Mouse (Mus musculus) CH12.LX (cell line): Measurements from ENCODE around the gene Sf3b2. TPM values are rescaled to one million over a fixed set of nuclear protein-coding genes. Genes with fewer than 3 reads are reported as not detected.

ENCODE experiments used
- DNase-seq: peaks from one replicate; pipeline ENCODE4 v3.0.0-alpha.2; 2013; ENCODE audit errors: extremely low read depth
- H3K27ac ChIP-seq: 2 replicates; pipeline ENCODE4 v1.5.1; 2012; ENCODE audit warnings: low read depth, mild to moderate bottlenecking, control low read depth, moderate library complexity; ENCODE audit not compliant: insufficient read depth
- H3K27me3 ChIP-seq: replicated peaks from 2 replicates; pipeline ENCODE3; 2012; ENCODE audit warnings: inconsistent platforms
- H3K36me3 ChIP-seq, 2 experiments: replicated peaks in 1 of 2; 2 replicates each; pipeline versions ENCODE3 to v1.6.1; 2012; ENCODE audit warnings: inconsistent platforms in 1 of 2, low read length in 1 of 2, mild to moderate bottlenecking in 1 of 2, mixed read lengths in 1 of 2, moderate library complexity in 1 of 2; ENCODE audit not compliant: control insufficient read depth in 1 of 2, insufficient read depth in 1 of 2
- H3K4me1 ChIP-seq, 2 experiments: 2 replicates each; pipeline ENCODE4 v1.6.1; 2012; ENCODE audit warnings: inconsistent platforms in 1 of 2, moderate library complexity in 1 of 2; ENCODE audit not compliant: insufficient read depth in 2 of 2, control insufficient read depth in 1 of 2
- H3K4me2 ChIP-seq: 2 replicates; pipeline ENCODE4 v1.6.1; 2012; ENCODE audit warnings: low read depth, mild to moderate bottlenecking, control low read depth; ENCODE audit not compliant: poor library complexity, insufficient read depth, severe bottlenecking
- H3K4me3 ChIP-seq, 3 experiments: fragments of 150-350 bp in 1 of 3; sonication (generic) in 1 of 3; replicated peaks in 1 of 3; 2 replicates each; pipeline versions ENCODE3 to v1.5.1; 2011 to 2012; ENCODE audit warnings: low read depth in 2 of 3, low read length in 2 of 3, mild to moderate bottlenecking in 2 of 3, moderate library complexity in 2 of 3, control low read depth in 1 of 3, improper control_type of control experiment in 1 of 3, inconsistent platforms in 1 of 3, mixed read lengths in 1 of 3; ENCODE audit not compliant: poor library complexity in 1 of 3
- H3K79me2 ChIP-seq: replicated peaks from 2 replicates; pipeline ENCODE4 v1.6.1; 2012; ENCODE audit warnings: mild to moderate bottlenecking, moderate library complexity; ENCODE audit not compliant: control insufficient read depth, poor library complexity, insufficient read depth, severe bottlenecking; ENCODE audit errors: extremely low read depth
- H3K9ac ChIP-seq: 2 replicates; pipeline ENCODE4 v1.6.1; 2012; ENCODE audit warnings: low read depth, mild to moderate bottlenecking, control low read depth, moderate library complexity; ENCODE audit not compliant: insufficient read depth
- H3K9me3 ChIP-seq: replicated peaks from 2 replicates; pipeline ENCODE3; 2012; ENCODE audit warnings: low read length, inconsistent platforms, mixed read lengths
- BHLHE40 ChIP-seq: IDR thresholded peaks from 2 replicates; pipeline ENCODE4 v1.6.1; 2011; ENCODE audit warnings: mild to moderate bottlenecking, low read depth, low read length, improper control_type of control experiment
- CHD1 ChIP-seq: IDR thresholded peaks from 2 replicates; pipeline ENCODE4 v1.6.1; 2012; ENCODE audit warnings: low read depth, low read length, improper control_type of control experiment, inconsistent platforms
- CHD2 ChIP-seq: IDR thresholded peaks from 2 replicates; pipeline ENCODE4 v1.6.1; 2011; ENCODE audit warnings: low read length, improper control_type of control experiment
- CTCF ChIP-seq, 2 experiments: IDR thresholded peaks in 1 of 2; conservative IDR thresholded peaks in 1 of 2; 2 replicates each; pipeline ENCODE4 v1.5.1; 2011 to 2012; ENCODE audit warnings: low read depth in 2 of 2, low read length in 2 of 2, improper control_type of control experiment in 1 of 2, inconsistent platforms in 1 of 2, mild to moderate bottlenecking in 1 of 2, moderate library complexity in 1 of 2
- EP300 ChIP-seq: IDR thresholded peaks from 2 replicates; pipeline ENCODE4 v1.6.1; 2011; ENCODE audit warnings: low read length, improper control_type of control experiment
- GABPA ChIP-seq: IDR thresholded peaks from 2 replicates; pipeline ENCODE4 v1.6.1; 2012; ENCODE audit warnings: low read depth, low read length, improper control_type of control experiment, inconsistent platforms; ENCODE audit not compliant: insufficient replicate concordance
- IRF4 ChIP-seq: IDR thresholded peaks from 2 replicates; pipeline ENCODE4 v1.6.1; 2014; ENCODE audit warnings: low read depth, mild to moderate bottlenecking, inconsistent platforms, low read length, improper control_type of control experiment
- JUND ChIP-seq: conservative IDR thresholded peaks from 2 replicates; pipeline ENCODE4 v1.6.1; 2011; ENCODE audit warnings: low read depth, low read length, improper control_type of control experiment
- KAT2A ChIP-seq: IDR thresholded peaks from 2 replicates; pipeline ENCODE4 v1.6.1; 2012; ENCODE audit warnings: low read length, improper control_type of control experiment, inconsistent platforms; ENCODE audit not compliant: insufficient replicate concordance
- MAFK ChIP-seq: IDR thresholded peaks from 2 replicates; pipeline ENCODE4 v1.6.1; 2011; ENCODE audit warnings: low read length, improper control_type of control experiment; ENCODE audit not compliant: insufficient replicate concordance
- MAZ ChIP-seq: IDR thresholded peaks from 2 replicates; pipeline ENCODE4 v1.6.1; 2012; ENCODE audit warnings: low read depth, mild to moderate bottlenecking, inconsistent platforms, low read length, improper control_type of control experiment, moderate library complexity
- POLR2AphosphoS2 ChIP-seq: IDR thresholded peaks from 2 replicates; pipeline ENCODE4 v1.6.1; 2011; ENCODE audit warnings: low read depth, low read length, improper control_type of control experiment
- TCF12 ChIP-seq: IDR thresholded peaks from 2 replicates; pipeline ENCODE4 v1.6.1; 2014; ENCODE audit warnings: low read depth, mild to moderate bottlenecking, inconsistent platforms, low read length, improper control_type of control experiment
- dilution Hi-C: fragments of 300-500 bp; cut with MboI; formaldehyde crosslinking; loops from 2 replicates; pipeline ENCODE4 v1.14.3; 2020; ENCODE audit warnings: low sequenced_read_pairs; ENCODE audit not compliant: extremely low pct_unique_long_range_greater_than_20kb, extremely low pct_ligation_motif_present
- in situ Hi-C: fragments of 300-500 bp; cut with MboI; formaldehyde crosslinking; loops from 3 replicates; pipeline ENCODE4 v1.14.3; 2019; ENCODE audit warnings: low sequenced_read_pairs, low pct_ligation_motif_present, low pct_unique_long_range_greater_than_20kb, mixed read lengths
- polyA plus RNA-seq: library from polyadenylated mRNA; unstranded; fragments of >175 nt; gene quantifications from 2 replicates; pipeline ENCODE4 v1.2.1, GENCODE M21; 2012; ENCODE audit warnings: low read depth; ENCODE audit not compliant: insufficient read length
- total RNA-seq, 2 experiments: library from RNA; depleted of rRNA; stranded (reverse); fragments of 300-350 nt in 1 of 2; fragments of >200 nt in 1 of 2; gene quantifications; 2 replicates each; pipeline ENCODE4 v1.2.3; 2012 to 2014

Sf3b2 gene
- total and polyA plus RNA-seq, 3 experiments: 161 to 238 (median 191) TPM

- Histone ChIP-seq H3K4me2 (peak overlapping the region; percentile 64), H3K79me2 (peaks cover 41% of the 10 kb centered on the region), H3K4me1 (peaks cover 9 to 67% of the 10 kb centered on the region in 2 experiments; a peak in 3 of 4 replicates), H3K27ac (no peak overlapping the region), H3K4me3 (peak overlapping the region in 2 of 3 experiments; percentile 67 to 94), H3K9me3 (no peaks in the 10 kb centered on the region), H3K27me3 (no peaks in the 10 kb centered on the region), H3K9ac (peak overlapping the region; percentile 78), H3K36me3 (peaks cover 21 to 36% of the 10 kb centered on the region in 2 experiments)
- dilution Hi-C loops (no loop called here), in situ Hi-C loops (no loop called here)
- no peak for DNase-seq
- TF ChIP-seq BHLHE40 (no peak), JUND (no peak), CHD1 (no peak), CTCF (conservative IDR thresholded peaks at IDR 0.05 in 1 of 2, IDR thresholded peaks at IDR 0.05 in 1 of 2; ENCODE audit: low read depth in 2 of 2, low read length in 2 of 2) (no peak), GABPA (no peak), MAFK (peak; percentile 15; the same call in 1 of the 2 replicates), MAZ (no peak)
Measured at GRCm38 (mm10) chr19:5271430-5271829, 23.8 kb downstream of the Sf3b2 start.

DNA sequence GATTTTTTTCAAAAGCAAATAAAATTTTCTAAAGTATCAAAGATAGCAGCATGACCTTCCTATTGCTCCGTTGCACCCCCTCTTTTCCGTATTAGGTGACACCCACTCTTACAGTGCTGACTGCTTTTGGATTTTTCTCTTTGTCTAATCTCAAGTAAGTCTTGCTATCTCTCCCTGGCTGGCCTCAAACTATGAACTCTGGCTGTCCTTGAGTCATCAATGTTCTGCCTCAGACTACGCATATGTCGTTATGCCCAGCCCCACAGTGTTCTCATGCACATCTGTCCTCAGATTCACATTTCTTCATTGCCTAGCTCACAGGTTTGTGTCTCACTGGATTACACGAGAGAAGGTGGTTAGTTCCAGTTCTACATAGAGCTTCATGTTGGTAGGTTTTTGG is 25.9 kb downstream of the Sf3b2 start:
- TF ChIP-seq KAT2A (no peak), TCF12 (no peak), EP300 (no peak), CHD2 (no peak)
- H3K27ac ChIP-seq: peak overlapping the region; percentile 51; the same call in 1 of the 2 replicates
- H3K9ac ChIP-seq: peak overlapping the region; percentile 47; the same call in 1 of the 2 replicates
- dilution Hi-C loops (no loop called here), in situ Hi-C loops (loop anchor here (10.0 kb wide), 1 partner anchor 65 kb away; no protein-coding TSS in a partner anchor)
- DNase-seq: no peak
- no peaks in the 10 kb centered on the region for H3K27me3 ChIP-seq
- no peaks in the 10 kb centered on the region for H3K9me3 ChIP-seq
- H3K4me3 ChIP-seq: no peak overlapping the region
- peaks cover 6 to 17% of the 10 kb centered on the region in 2 experiments for H3K36me3 ChIP-seq
- peak overlapping the region; percentile 77 for H3K4me2 ChIP-seq
- peaks cover 9 to 55% of the 10 kb centered on the region in 2 experiments; a peak in 3 of 4 replicates for H3K4me1 ChIP-seq
- peaks cover 41% of the 10 kb centered on the region for H3K79me2 ChIP-seq

GRCm38 (mm10) chr19:5268875-5269274 is 26.4 kb downstream of the Sf3b2 start:
- Histone ChIP-seq H3K4me3 (no peak overlapping the region), H3K9me3 (no peaks in the 10 kb centered on the region), H3K36me3 (peaks cover under 1 to 12% of the 10 kb centered on the region in 2 experiments), H3K9ac (0 out of 2 replicates have a peak overlapping the region, but pooled peaks have one; percentile 39), H3K4me1 (peaks cover 9 to 50% of the 10 kb centered on the region in 2 experiments; a peak in 3 of 4 replicates), H3K4me2 (no peak overlapping the region; the same call in 1 of the 2 replicates), H3K79me2 (peaks cover 41% of the 10 kb centered on the region), H3K27me3 (no peaks in the 10 kb centered on the region), H3K27ac (no peak overlapping the region)
- no peak for DNase-seq
- dilution Hi-C loops (no loop called here), in situ Hi-C loops (loop anchor here (10.0 kb wide), 1 partner anchor 64 kb away; no protein-coding TSS in a partner anchor)
- TF ChIP-seq IRF4: peak; percentile 33; the same call in 1 of the 2 replicates
- no peak for TF ChIP-seq POLR2AphosphoS2
- TF ChIP-seq, all 38 proteins: peak for 1
